Mouse (Mus musculus) liver, embryonic 14.5 days (tissue): Measurements from ENCODE around the gene Bcas3.

Experiments used
- CTCF ChIP-seq: IDR thresholded peaks from 2 replicates; pipeline ENCODE4 v1.5.1; 2016; ENCODE audit warnings: antibody characterized with exemption, low read depth, control low read depth
- EP300 ChIP-seq: IDR thresholded peaks from 2 replicates; pipeline ENCODE4 v1.6.1; 2016; ENCODE audit warnings: antibody characterized with exemption, low read depth

DNA sequence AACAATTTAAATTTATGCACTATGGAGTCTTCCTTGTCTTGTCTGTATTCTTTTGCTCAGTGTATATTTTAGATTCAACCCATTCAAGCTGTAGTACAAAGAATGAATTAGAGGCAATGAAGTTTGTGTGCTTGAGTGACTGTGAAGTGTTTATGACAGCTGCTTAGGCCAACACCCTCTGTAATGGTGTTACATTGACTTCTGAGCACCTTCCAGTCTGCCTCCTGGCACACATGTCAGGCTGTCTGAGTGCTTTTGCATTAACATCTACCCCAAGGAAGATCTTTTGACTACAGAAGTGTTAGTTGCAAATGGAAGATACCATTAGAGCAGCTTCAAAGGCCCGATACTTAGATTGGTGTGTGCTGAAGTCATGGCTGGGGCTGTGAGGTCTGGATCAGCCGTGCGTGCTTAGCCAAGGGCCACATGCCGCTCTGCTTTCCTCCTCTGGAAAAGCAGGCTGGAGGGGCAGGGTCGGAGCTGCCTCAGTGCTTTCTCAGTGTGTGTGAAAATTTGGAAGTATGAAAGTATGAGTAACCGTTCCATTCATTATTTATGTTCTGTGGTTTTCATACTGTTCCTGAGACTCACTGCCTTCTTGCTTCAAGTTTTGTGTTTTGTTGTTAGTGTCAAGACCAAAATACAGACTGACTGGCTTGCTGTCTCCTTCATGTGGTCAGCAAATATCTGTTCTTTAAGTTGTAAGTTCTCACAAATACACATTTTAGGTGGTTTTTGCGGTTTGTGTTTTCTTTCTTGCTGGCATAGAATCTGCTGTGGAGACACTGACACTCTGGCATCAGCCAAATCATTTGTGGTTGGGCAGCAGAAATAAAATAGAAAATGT is 31.2 kb downstream of the Bcas3 start:
- TF ChIP-seq CTCF (no peak), EP300 (no peak)
